Mouse (Mus musculus): ENCODE measurements around the gene Loxl3.

DNA sequence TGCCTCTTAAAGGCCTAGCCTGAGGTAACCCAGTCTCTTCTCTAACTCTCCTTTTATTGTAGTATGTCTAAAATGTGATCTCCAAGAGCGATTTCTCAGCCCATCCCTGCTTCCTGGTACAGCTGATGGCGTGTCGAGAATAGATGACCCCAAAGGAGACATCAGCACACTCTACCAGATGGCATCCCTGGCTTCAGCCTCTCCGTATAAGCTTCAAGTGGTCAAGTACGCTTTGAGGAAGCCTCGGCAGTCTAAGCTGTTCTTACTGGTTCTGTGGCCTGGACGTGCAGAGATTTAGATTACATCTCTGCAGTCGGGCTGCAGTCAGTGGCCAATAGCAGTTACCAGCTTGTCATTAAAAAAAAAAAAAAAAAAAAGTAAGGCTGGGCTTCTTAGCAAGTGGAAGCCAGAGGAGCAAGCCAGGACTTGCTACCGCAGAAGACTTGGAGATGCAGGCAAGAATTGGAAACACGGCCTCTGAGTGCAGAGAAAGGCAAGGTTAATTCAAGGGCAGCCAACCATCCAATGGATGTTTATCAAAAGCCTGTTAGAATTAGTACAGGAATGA, 28.4 kb upstream of the Loxl3 start:
- TF ChIP-seq POU5F1 (IDR thresholded peaks at IDR 0.05; ENCODE audit: borderline replicate concordance, low read length) (no peak), CTCF (conservative IDR thresholded peaks at IDR 0.05; ENCODE audit: low read length) (no peak)

Data from E14TG2a.4 (cell line).